Mouse (Mus musculus) megakaryocyte, embryonic 14.5 days (primary cell): ENCODE measurements around the gene Olfr1100. TPM values are rescaled to one million over a fixed set of nuclear protein-coding genes. Genes with fewer than 3 reads are reported as not detected.

Source experiments
- H3K27me3 ChIP-seq: replicated peaks from 2 replicates; pipeline ENCODE3; 2012; ENCODE audit warnings: inconsistent platforms
- H3K36me3 ChIP-seq: replicated peaks from 2 replicates; pipeline ENCODE3; 2012; ENCODE audit warnings: low read length, inconsistent platforms, mixed read lengths
- H3K4me1 ChIP-seq: 2 replicates; pipeline ENCODE4 v1.6.1; 2012; ENCODE audit warnings: inconsistent platforms
- H3K4me3 ChIP-seq: replicated peaks from 2 replicates; pipeline ENCODE3; 2012; ENCODE audit warnings: moderate library complexity, mild to moderate bottlenecking, inconsistent platforms
- H3K9me3 ChIP-seq: 2 replicates; pipeline ENCODE4 v1.6.1; 2012; ENCODE audit warnings: inconsistent platforms
- FLI1 ChIP-seq: IDR thresholded peaks from 2 replicates; pipeline ENCODE4 v1.6.1; 2012; ENCODE audit warnings: low read length, inconsistent platforms, mixed read lengths
- GATA1 ChIP-seq: IDR thresholded peaks from 3 replicates; pipeline ENCODE4 v1.6.1; 2012; ENCODE audit warnings: mixed read lengths, low read length, inconsistent platforms, borderline replicate concordance
- polyA plus RNA-seq: library from polyadenylated mRNA; stranded (reverse); fragments of >175 nt; gene quantifications from 2 replicates; pipeline ENCODE4 v1.2.3, GENCODE M21; 2012; ENCODE audit warnings: low replicate concordance; ENCODE audit not compliant: insufficient read depth

Olfr1100 gene
- not detected in 2 replicates for polyA plus RNA-seq

DNA sequence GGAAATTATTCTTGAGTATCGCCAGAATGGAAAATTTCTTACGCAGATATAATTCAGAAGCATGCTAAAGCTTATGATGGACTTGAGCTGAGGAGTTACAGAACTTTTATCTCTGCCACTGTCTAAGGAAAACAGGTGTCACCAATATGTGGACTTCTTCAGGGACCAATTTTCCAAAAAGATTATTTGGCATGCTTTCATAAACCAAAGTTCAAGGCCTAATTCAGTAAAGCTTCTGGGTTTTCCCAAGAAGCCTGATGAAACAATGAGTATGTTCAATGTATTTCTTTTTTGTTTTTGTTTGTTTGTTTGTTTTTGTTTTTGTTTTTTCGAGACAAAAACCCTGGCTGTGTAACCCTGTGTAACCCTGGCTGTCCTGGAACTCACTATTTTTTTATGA, at the start of gene Olfr1100:
Olfr1100 (minus strand) TSS at position 101 of the 400 bp plus-strand sequence.
- no peak within 1 kb of the TSS for H3K4me3 ChIP-seq
- H3K9me3 ChIP-seq, result no peaks in the 10 kb centered on the region; the same call in 1 of the 2 replicates
- no peaks in the 10 kb centered on the region for H3K4me1 ChIP-seq
- no peaks in the 10 kb centered on the region for H3K27me3 ChIP-seq
- H3K36me3 ChIP-seq, result no peaks in the 10 kb centered on the region
- TF ChIP-seq FLI1 (no peak), GATA1 (no peak)

DNA sequence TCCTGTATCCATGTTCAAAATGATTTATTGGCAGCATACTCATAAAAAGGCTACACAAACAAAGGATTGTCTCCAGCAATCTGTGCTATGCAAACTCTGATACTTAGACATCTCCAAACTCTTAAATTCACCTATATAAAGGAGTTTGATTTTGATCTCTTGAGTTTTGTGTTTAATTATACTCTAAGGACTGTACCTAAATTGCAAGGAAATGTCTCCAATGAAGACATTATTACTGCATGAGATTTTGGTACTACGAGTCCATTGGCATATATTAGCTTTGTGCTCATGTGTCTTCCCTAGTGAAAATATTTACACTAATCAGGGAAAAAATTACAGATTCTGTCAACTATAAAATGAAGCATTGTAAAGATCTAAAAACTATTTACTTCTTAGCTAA, 47.2 kb upstream of the Olfr1100 start, which contains the start of gene Olfr1104:
Olfr1104 (minus strand) TSS at position 101 of the 400 bp plus-strand sequence.
- no peaks in the 10 kb centered on the region for H3K4me1 ChIP-seq
- no peaks in the 10 kb centered on the region for H3K27me3 ChIP-seq
- H3K36me3 ChIP-seq, result no peaks in the 10 kb centered on the region
- H3K4me3 ChIP-seq, result no peak within 1 kb of the TSS
- H3K9me3 ChIP-seq, result no peaks in the 10 kb centered on the region
- TF ChIP-seq GATA1 (no peak), FLI1 (no peak)

DNA sequence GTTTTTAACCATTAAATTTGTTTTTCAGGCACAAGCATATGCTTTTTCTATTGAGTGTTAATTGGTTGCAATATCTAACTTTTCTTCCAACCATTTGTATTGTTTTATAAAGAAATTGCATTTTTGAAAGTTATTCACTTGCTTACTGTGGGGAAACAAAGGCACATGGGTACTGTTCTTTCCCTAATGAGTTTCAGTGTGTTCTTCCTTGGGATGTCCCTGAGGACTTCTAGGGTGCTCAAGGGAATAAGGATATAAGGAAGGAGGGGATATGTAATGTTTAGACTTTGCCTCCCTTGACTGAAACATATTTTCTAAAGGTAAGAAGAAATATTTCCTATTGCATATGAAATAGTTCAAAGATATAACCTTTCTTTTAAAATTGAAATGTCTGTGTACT, 18.3 kb upstream of the Olfr1100 start, which contains the start of gene Olfr1102:
Olfr1102 (plus strand) TSS at position 301 of the 400 bp plus-strand sequence.
- H3K36me3 ChIP-seq, result no peaks in the 10 kb centered on the region
- no peak within 1 kb of the TSS for H3K4me3 ChIP-seq
- H3K4me1 ChIP-seq, result no peaks in the 10 kb centered on the region
- no peaks in the 10 kb centered on the region for H3K9me3 ChIP-seq
- TF ChIP-seq GATA1, result no peak
- no peak for TF ChIP-seq FLI1
- H3K27me3 ChIP-seq, result no peaks in the 10 kb centered on the region

DNA sequence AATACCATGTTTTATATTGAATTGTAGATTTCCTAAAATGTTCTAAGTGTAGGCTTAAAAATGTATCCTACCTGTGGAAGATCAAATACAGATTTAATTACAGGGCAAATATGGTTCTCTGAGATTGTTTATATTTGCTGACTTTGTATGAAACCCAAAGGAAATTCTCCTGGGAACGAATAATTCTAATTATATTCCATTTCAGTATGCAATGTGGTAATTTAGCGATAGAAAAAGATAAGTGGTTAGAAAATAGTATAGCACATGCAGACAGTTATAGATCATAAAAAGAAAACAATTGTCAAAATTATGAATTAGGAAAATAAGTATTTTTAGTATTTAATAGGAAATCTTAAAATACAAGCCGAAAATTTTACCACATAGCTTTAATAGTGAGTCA, 11.4 kb upstream of the Olfr1100 start, which contains the start of gene Olfr1101:
Olfr1101 (minus strand) TSS at position 101 of the 400 bp plus-strand sequence.
- no peaks in the 10 kb centered on the region for H3K27me3 ChIP-seq
- 0 out of 2 replicates have a peak, but pooled peaks cover 3% of the 10 kb centered on the region for H3K9me3 ChIP-seq
- TF ChIP-seq GATA1 (no peak), FLI1 (no peak)
- H3K36me3 ChIP-seq, result no peaks in the 10 kb centered on the region
- no peak within 1 kb of the TSS for H3K4me3 ChIP-seq
- H3K4me1 ChIP-seq, result no peaks in the 10 kb centered on the region

DNA sequence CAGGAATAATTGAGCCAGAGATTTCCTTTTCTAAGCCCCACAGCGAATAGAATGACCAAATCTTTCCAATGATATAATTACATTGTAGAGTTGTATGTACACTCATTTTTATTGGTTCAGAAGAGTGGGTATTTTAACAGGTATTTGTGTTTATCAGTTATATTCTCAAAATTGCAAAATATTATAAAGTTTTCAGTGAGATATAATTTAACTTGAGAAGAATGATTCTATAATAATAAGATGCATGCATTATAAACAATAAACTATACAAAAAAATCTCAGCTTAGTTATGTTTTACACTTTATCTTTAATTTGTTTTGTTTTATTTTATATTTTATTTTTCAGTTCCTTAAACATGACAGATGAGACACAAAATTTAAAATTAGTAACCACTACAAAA, 19.2 kb downstream of the Olfr1100 start, which contains the start of gene Olfr1099:
Olfr1099 (minus strand) TSS at position 101 of the 400 bp plus-strand sequence.
- Histone ChIP-seq H3K4me1 (no peaks in the 10 kb centered on the region), H3K4me3 (no peak within 1 kb of the TSS), H3K9me3 (no peaks in the 10 kb centered on the region), H3K27me3 (no peaks in the 10 kb centered on the region), H3K36me3 (no peaks in the 10 kb centered on the region)
- TF ChIP-seq GATA1 (no peak), FLI1 (no peak)

DNA sequence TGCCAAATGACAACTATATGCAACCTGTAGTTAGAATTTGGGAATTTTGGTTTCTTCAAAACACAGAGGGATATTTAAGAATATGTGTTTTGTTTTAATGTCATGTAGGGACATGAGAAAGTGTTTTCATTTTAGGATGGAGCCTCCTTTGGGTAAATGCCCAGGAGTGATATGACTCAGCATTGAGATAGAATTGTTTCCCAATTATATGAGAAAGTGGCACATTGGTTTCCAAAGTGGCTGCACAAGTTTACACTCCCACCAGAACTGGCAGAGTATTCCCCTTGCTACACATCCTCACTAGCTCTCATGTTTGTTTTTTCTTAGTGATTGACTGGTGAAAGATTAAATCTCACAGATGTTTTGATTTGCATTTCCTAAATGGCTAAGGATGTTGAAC, 53.2 kb downstream of the Olfr1100 start:
- H3K4me1 ChIP-seq, result no peaks in the 10 kb centered on the region
- H3K36me3 ChIP-seq, result no peaks in the 10 kb centered on the region
- H3K4me3 ChIP-seq, result no peak overlapping the region
- no peaks in the 10 kb centered on the region for H3K9me3 ChIP-seq
- H3K27me3 ChIP-seq, result no peaks in the 10 kb centered on the region
- TF ChIP-seq GATA1 (no peak), FLI1 (no peak)

Other genes starting within 250 kb of the Olfr1100 start
- not detected in 2 replicates for gene Olfr1089, start 246.3 kb downstream of the Olfr1100 start, polyA plus RNA-seq
- not detected in 2 replicates for gene Olfr1090, start 221.0 kb downstream of the Olfr1100 start, polyA plus RNA-seq
- gene Olfr1093, start 197.5 kb downstream of the Olfr1100 start, polyA plus RNA-seq, result 0.12 TPM in 1 of 2 replicates, not detected in the other
- not detected in 2 replicates for gene Olfr141, start 169.9 kb downstream of the Olfr1100 start, polyA plus RNA-seq
- gene Olfr1094, start 155.3 kb downstream of the Olfr1100 start, polyA plus RNA-seq, result not detected in 2 replicates
- 4.0 TPM in 1 of 2 replicates, not detected in the other for gene Olfr1095, start 128.3 kb downstream of the Olfr1100 start, polyA plus RNA-seq
- not detected in 2 replicates for gene Gm13723, start 105.2 kb downstream of the Olfr1100 start, polyA plus RNA-seq
- not detected in 2 replicates for gene Olfr1097, start 87.7 kb downstream of the Olfr1100 start, polyA plus RNA-seq
- gene Olfr1098, start 55.4 kb downstream of the Olfr1100 start, polyA plus RNA-seq, result not detected in 2 replicates
- gene Olfr1099, start 19.3 kb downstream of the Olfr1100 start, polyA plus RNA-seq, result not detected in 2 replicates
- gene Olfr1101, start 11.3 kb upstream of the Olfr1100 start, polyA plus RNA-seq, result not detected in 2 replicates
- gene Olfr1102, start 18.4 kb upstream of the Olfr1100 start, polyA plus RNA-seq, result not detected in 2 replicates
- gene Olfr1104, start 47.1 kb upstream of the Olfr1100 start, polyA plus RNA-seq, result not detected in 2 replicates
- gene Olfr1105, start 56.6 kb upstream of the Olfr1100 start, polyA plus RNA-seq, result 0.02 TPM in 1 of 2 replicates, not detected in the other
- not detected in 2 replicates for gene Olfr1106, start 72.3 kb upstream of the Olfr1100 start, polyA plus RNA-seq
- not detected in 2 replicates for gene Olfr1107, start 95.9 kb upstream of the Olfr1100 start, polyA plus RNA-seq
- gene Olfr1109, start 116.1 kb upstream of the Olfr1100 start, polyA plus RNA-seq, result not detected in 2 replicates
- gene Olfr259, start 134.6 kb upstream of the Olfr1100 start, polyA plus RNA-seq, result not detected in 2 replicates
- not detected in 2 replicates for gene Olfr1110, start 160.3 kb upstream of the Olfr1100 start, polyA plus RNA-seq
- gene Olfr1111, start 172.7 kb upstream of the Olfr1100 start, polyA plus RNA-seq, result not detected in 2 replicates
- gene Olfr1112, start 207.8 kb upstream of the Olfr1100 start, polyA plus RNA-seq, result not detected in 2 replicates
- not detected in 2 replicates for gene Olfr1113, start 229.0 kb upstream of the Olfr1100 start, polyA plus RNA-seq